Mouse (Mus musculus) myocyte (in vitro differentiated cells): ENCODE data around the gene Zfp961. TPM values are rescaled to one million over a fixed set of nuclear protein-coding genes. Genes with fewer than 3 reads are reported as not detected.

Experiments
- H3K27me3 ChIP-seq: one replicate; pipeline ENCODE4 v1.6.1; 2011; ENCODE audit not compliant: control insufficient read depth, insufficient read depth, insufficient read length
- H3K36me3 ChIP-seq: one replicate; pipeline ENCODE4 v1.6.1; 2011; ENCODE audit not compliant: control insufficient read depth, insufficient read depth
- H3K4me2 ChIP-seq: one replicate; pipeline ENCODE4 v1.6.1; 2011; ENCODE audit warnings: low read depth, control low read depth
- H3K4me3 ChIP-seq: one replicate; pipeline ENCODE4 v1.5.1; 2011; ENCODE audit warnings: mild to moderate bottlenecking, control low read depth, moderate library complexity
- H3K79me2 ChIP-seq: one replicate; pipeline ENCODE4 v1.6.1; 2011; ENCODE audit not compliant: control insufficient read depth, insufficient read depth
- H3ac ChIP-seq: one replicate; pipeline ENCODE4 v1.6.1; 2011; ENCODE audit not compliant: control insufficient read depth, insufficient read length
- CEBPB ChIP-seq: IDR thresholded peaks from 2 replicates; pipeline ENCODE4 v1.6.1; 2011; ENCODE audit warnings: mild to moderate bottlenecking, moderate library complexity; ENCODE audit not compliant: poor library complexity, insufficient read depth, severe bottlenecking
- E2F4 ChIP-seq: IDR thresholded peaks from one replicate; pipeline ENCODE4 v1.6.1; 2011; ENCODE audit warnings: mild to moderate bottlenecking, control low read depth, moderate library complexity; ENCODE audit not compliant: insufficient read depth
- MAX ChIP-seq: IDR thresholded peaks from one replicate; pipeline ENCODE4 v1.6.1; 2011; ENCODE audit warnings: low read depth, mild to moderate bottlenecking, control low read depth
- MYOD1 ChIP-seq, 3 experiments: IDR thresholded peaks; one replicate each; pipeline ENCODE4 v1.6.1; 2011; ENCODE audit warnings: control low read depth in 2 of 3, low read depth in 2 of 3, mild to moderate bottlenecking in 2 of 3, moderate library complexity in 1 of 3; ENCODE audit not compliant: insufficient read length in 2 of 3, control insufficient read depth in 1 of 3
- MYOG ChIP-seq, 3 experiments: IDR thresholded peaks; one replicate each; pipeline ENCODE4 v1.6.1; 2011; ENCODE audit warnings: control low read depth in 2 of 3, low read depth in 2 of 3, mild to moderate bottlenecking in 2 of 3; ENCODE audit not compliant: insufficient read length in 2 of 3, control insufficient read depth in 1 of 3, insufficient read depth in 1 of 3
- POLR2A ChIP-seq: IDR thresholded peaks from one replicate; pipeline ENCODE4 v1.6.1; 2011; ENCODE audit warnings: low read depth, mild to moderate bottlenecking, control low read depth, moderate library complexity; ENCODE audit not compliant: insufficient read length
- POLR2AphosphoS2 ChIP-seq: IDR thresholded peaks from one replicate; pipeline ENCODE4 v1.6.1; 2011; ENCODE audit warnings: low read depth, control low read depth; ENCODE audit not compliant: insufficient read length
- REST ChIP-seq: IDR thresholded peaks from one replicate; pipeline ENCODE4 v1.6.1; 2011; ENCODE audit warnings: mild to moderate bottlenecking, control low read depth, moderate library complexity; ENCODE audit not compliant: insufficient read depth, insufficient read length
- SRF ChIP-seq: IDR thresholded peaks from one replicate; pipeline ENCODE4 v1.6.1; 2011; ENCODE audit warnings: low read depth; ENCODE audit not compliant: control insufficient read depth, insufficient read length
- TCF12 ChIP-seq: IDR thresholded peaks from one replicate; pipeline ENCODE4 v1.6.1; 2011; ENCODE audit warnings: mild to moderate bottlenecking, control low read depth; ENCODE audit not compliant: poor library complexity, insufficient read depth, severe bottlenecking
- TCF3 ChIP-seq: IDR thresholded peaks from one replicate; pipeline ENCODE4 v1.6.1; 2011; ENCODE audit warnings: low read depth, control low read depth; ENCODE audit not compliant: insufficient read length
- USF1 ChIP-seq: IDR thresholded peaks from one replicate; pipeline ENCODE4 v1.6.1; 2011; ENCODE audit warnings: low read depth, mild to moderate bottlenecking, control low read depth, moderate library complexity
- polyA plus RNA-seq: library from polyadenylated mRNA; unstranded; fragments of >200 nt; fragmentation: generic; extraction: Trizol; gene quantifications from one replicate; pipeline ENCODE4 v1.2.1, GENCODE M21; 2012; ENCODE audit warnings: missing spikeins

Gene Zfp961
- polyA plus RNA-seq, 1 experiment = 2.7 TPM

- no peaks in the 10 kb centered on the region for H3K27me3 ChIP-seq
- H3ac ChIP-seq = no peak overlapping the region
- H3K79me2 ChIP-seq = no peaks in the 10 kb centered on the region
- H3K4me3 ChIP-seq = no peak overlapping the region
- no peaks in the 10 kb centered on the region for H3K36me3 ChIP-seq
- TF ChIP-seq USF1 (no peak), MYOD1 (IDR thresholded peaks at IDR 0.05; ENCODE audit: control insufficient read depth in 1 of 3, insufficient read length in 2 of 3, low read depth in 2 of 3) (no peak), MYOG (IDR thresholded peaks at IDR 0.05; ENCODE audit: control insufficient read depth in 1 of 3, insufficient read depth in 1 of 3, insufficient read length in 2 of 3, low read depth in 2 of 3) (no peak), E2F4 (no peak), TCF3 (no peak), MAX (no peak), SRF (no peak), POLR2AphosphoS2 (no peak), POLR2A (no peak), CEBPB (no peak), REST (no peak), TCF12 (no peak)
- H3K4me2 ChIP-seq = no peak overlapping the region
Measured at GRCm38 (mm10) chr8:71974211-71974610, 23.4 kb downstream of the Zfp961 start.

- Histone ChIP-seq H3K4me3 (no peak overlapping the region), H3K27me3 (no peaks in the 10 kb centered on the region), H3ac (no peak overlapping the region), H3K36me3 (no peaks in the 10 kb centered on the region), H3K79me2 (no peaks in the 10 kb centered on the region), H3K4me2 (no peak overlapping the region)
- TF ChIP-seq POLR2A (no peak), POLR2AphosphoS2 (no peak), E2F4 (no peak), MAX (no peak), CEBPB (no peak), MYOD1 (IDR thresholded peaks at IDR 0.05; ENCODE audit: control insufficient read depth in 1 of 3, insufficient read length in 2 of 3, low read depth in 2 of 3) (no peak), SRF (no peak), USF1 (no peak), MYOG (IDR thresholded peaks at IDR 0.05; ENCODE audit: control insufficient read depth in 1 of 3, insufficient read depth in 1 of 3, insufficient read length in 2 of 3, low read depth in 2 of 3) (no peak), TCF3 (no peak), REST (no peak), TCF12 (no peak)
Measured at GRCm38 (mm10) chr8:71981032-71981431, 30.2 kb downstream of the Zfp961 start.

- H3K4me2 ChIP-seq = no peak overlapping the region
Measured at GRCm38 (mm10) chr8:71981456-71981855, 30.6 kb downstream of the Zfp961 start.

GRCm38 (mm10) chr8:71984601-71985000 lies 33.8 kb downstream of the Zfp961 start:
- TF ChIP-seq POLR2AphosphoS2 (no peak), MYOG (IDR thresholded peaks at IDR 0.05; ENCODE audit: control insufficient read depth in 1 of 3, insufficient read depth in 1 of 3, insufficient read length in 2 of 3, low read depth in 2 of 3) (no peak), SRF (no peak), MAX (no peak), POLR2A (no peak), REST (no peak), TCF3 (no peak), USF1 (no peak), MYOD1 (IDR thresholded peaks at IDR 0.05; ENCODE audit: control insufficient read depth in 1 of 3, insufficient read length in 2 of 3, low read depth in 2 of 3) (no peak), TCF12 (no peak), CEBPB (no peak), E2F4 (no peak)
- Histone ChIP-seq H3K4me3 (no peak overlapping the region), H3ac (no peak overlapping the region), H3K36me3 (no peaks in the 10 kb centered on the region), H3K79me2 (no peaks in the 10 kb centered on the region), H3K4me2 (no peak overlapping the region), H3K27me3 (peaks cover 19% of the 10 kb centered on the region)

More at GRCm38 (mm10) chr8:71981456-71981855, 30.6 kb downstream of the Zfp961 start:
- no peak overlapping the region for H3ac ChIP-seq
- TF ChIP-seq MYOG (IDR thresholded peaks at IDR 0.05; ENCODE audit: control insufficient read depth in 1 of 3, insufficient read depth in 1 of 3, insufficient read length in 2 of 3, low read depth in 2 of 3) (no peak), REST (no peak), CEBPB (no peak)
- H3K79me2 ChIP-seq = no peaks in the 10 kb centered on the region
- H3K27me3 ChIP-seq = peaks cover under 1% of the 10 kb centered on the region
- H3K4me3 ChIP-seq = no peak overlapping the region
- H3K36me3 ChIP-seq = no peaks in the 10 kb centered on the region
